Mouse (Mus musculus) heart, embryonic 16.5 days (tissue): ENCODE data around the gene Pls1. TPM values are rescaled to one million over a fixed set of nuclear protein-coding genes. Genes with fewer than 3 reads are reported as not detected.

Experiments used
- ATAC-seq: fragments of 200-750 bp; cut with Nextera tagmentation; replicated peaks from 2 replicates; pipeline ENCODE4 v1.8.0; 2017; ENCODE audit warnings: moderate number of reproducible peaks; ENCODE audit not compliant: insufficient read depth, low FRiP score; ENCODE audit errors: extremely low read depth
- H3K27ac ChIP-seq: fragments of 300-500 bp; sonication (generic); 2 replicates; pipeline ENCODE4 v1.5.1; 2014; ENCODE audit warnings: mild to moderate bottlenecking, low read length, control low read depth, moderate library complexity
- H3K27me3 ChIP-seq: fragments of 300-500 bp; sonication (generic); 2 replicates; pipeline ENCODE4 v1.6.1; 2014; ENCODE audit warnings: low read length, mixed read lengths; ENCODE audit not compliant: control insufficient read depth, insufficient read depth
- H3K36me3 ChIP-seq: fragments of 300-500 bp; sonication (generic); 2 replicates; pipeline ENCODE4 v1.6.1; 2014; ENCODE audit not compliant: control insufficient read depth, insufficient read depth
- H3K4me1 ChIP-seq: fragments of 300-500 bp; sonication (generic); 2 replicates; pipeline ENCODE4 v1.6.1; 2014; ENCODE audit warnings: low read length, mixed read lengths; ENCODE audit not compliant: control insufficient read depth, insufficient read depth
- H3K4me2 ChIP-seq: fragments of 300-500 bp; sonication (generic); 2 replicates; pipeline ENCODE4 v1.6.1; 2014; ENCODE audit warnings: low read depth, mild to moderate bottlenecking, control low read depth, low read length
- H3K4me3 ChIP-seq: fragments of 300-500 bp; sonication (generic); 2 replicates; pipeline ENCODE4 v1.5.1; 2014; ENCODE audit warnings: mild to moderate bottlenecking, control low read depth, low read length
- H3K9ac ChIP-seq: fragments of 300-500 bp; sonication (generic); 2 replicates; pipeline ENCODE4 v1.6.1; 2014; ENCODE audit warnings: low read length, control low read depth
- H3K9me3 ChIP-seq: fragments of 300-500 bp; sonication (generic); replicated peaks from 2 replicates; pipeline ENCODE4 v1.6.1; 2016; ENCODE audit warnings: low read length; ENCODE audit not compliant: control insufficient read depth
- WGBS: fragments of 180-500 bp; shearing (Covaris S2); extraction: QIAGEN DNeasy Blood & Tissue Kit; methylation state at CpG from one replicate; pipeline ENCODE4 v1.1.7; 2014; 5-methylcytosine and 5-hydroxymethylcytosine counted together
- polyA plus RNA-seq: library from polyadenylated mRNA; unstranded; fragments of >200 nt; fragmentation: Nextera tagmentation; extraction: Ambion mirVana; gene quantifications from 2 replicates; pipeline ENCODE4 v1.2.1, GENCODE M21; 2015

Gene Pls1
- polyA plus RNA-seq, 1 experiment from 2014 or later: 4.0 TPM

- peak overlapping the region; percentile 99; the same call in 1 of the 2 replicates for H3K4me2 ChIP-seq
- H3K27ac ChIP-seq: no peak overlapping the region
- peaks cover 7% of the 10 kb centered on the region for H3K4me1 ChIP-seq
- ATAC-seq: no peak
- no peak overlapping the region for H3K4me3 ChIP-seq
- H3K27me3 ChIP-seq: peaks cover 21% of the 10 kb centered on the region
- H3K9ac ChIP-seq: no peak overlapping the region
- 65% methylated on average over 4 of the region's 4 CpGs for WGBS
- no peaks in the 10 kb centered on the region for H3K36me3 ChIP-seq
- no peaks in the 10 kb centered on the region for H3K9me3 ChIP-seq
Observed at GRCm38 (mm10) chr9:95845711-95846110, 600 bp upstream of the Pls1 start.

GRCm38 (mm10) chr9:95839424-95839823 lies 5.7 kb downstream of the Pls1 start:
- Histone ChIP-seq H3K27me3 (peaks cover 13% of the 10 kb centered on the region), H3K36me3 (no peaks in the 10 kb centered on the region), H3K9ac (no peak overlapping the region), H3K4me3 (no peak overlapping the region), H3K4me2 (no peak overlapping the region), H3K27ac (no peak overlapping the region), H3K4me1 (no peaks in the 10 kb centered on the region), H3K9me3 (no peaks in the 10 kb centered on the region)
- 80% methylated on average over 3 of the region's 3 CpGs for WGBS
- no peak for ATAC-seq

DNA sequence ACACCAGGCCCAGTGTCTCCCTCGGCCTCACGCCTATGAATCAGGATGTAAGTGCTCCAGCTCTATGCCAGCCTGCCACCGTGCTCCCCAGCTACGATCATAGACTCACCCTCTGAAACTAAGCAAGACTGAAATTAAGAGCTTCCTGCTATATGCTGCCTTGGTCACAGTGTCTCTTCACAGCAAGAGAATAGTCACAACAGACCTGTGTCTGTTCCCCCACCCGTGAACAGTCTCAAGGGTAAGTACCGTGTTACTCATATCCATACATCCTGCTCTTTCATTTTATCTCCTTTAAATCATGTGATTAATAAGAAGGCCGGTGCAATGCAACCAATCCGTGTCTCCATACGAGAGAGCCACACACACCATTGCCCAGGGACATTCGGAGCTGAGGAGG lies 9.4 kb downstream of the Pls1 start:
- no peaks in the 10 kb centered on the region for H3K9me3 ChIP-seq
- no peak overlapping the region for H3K4me2 ChIP-seq
- 89% methylated on average over 10 of the region's 10 CpGs for WGBS
- no peaks in the 10 kb centered on the region for H3K4me1 ChIP-seq
- no peaks in the 10 kb centered on the region for H3K36me3 ChIP-seq
- no peaks in the 10 kb centered on the region for H3K27me3 ChIP-seq
- H3K27ac ChIP-seq: no peak overlapping the region
- H3K9ac ChIP-seq: no peak overlapping the region
- ATAC-seq: no peak
- H3K4me3 ChIP-seq: no peak overlapping the region

- Histone ChIP-seq H3K36me3 (no peaks in the 10 kb centered on the region), H3K27ac (no peak overlapping the region), H3K4me2 (no peak overlapping the region), H3K4me1 (no peaks in the 10 kb centered on the region), H3K27me3 (no peaks in the 10 kb centered on the region), H3K9ac (no peak overlapping the region), H3K4me3 (no peak overlapping the region), H3K9me3 (no peaks in the 10 kb centered on the region)
- no peak for ATAC-seq
- WGBS: 47% methylated on average over 3 of the region's 3 CpGs
Observed at GRCm38 (mm10) chr9:95834799-95835198, 10.3 kb downstream of the Pls1 start.

DNA sequence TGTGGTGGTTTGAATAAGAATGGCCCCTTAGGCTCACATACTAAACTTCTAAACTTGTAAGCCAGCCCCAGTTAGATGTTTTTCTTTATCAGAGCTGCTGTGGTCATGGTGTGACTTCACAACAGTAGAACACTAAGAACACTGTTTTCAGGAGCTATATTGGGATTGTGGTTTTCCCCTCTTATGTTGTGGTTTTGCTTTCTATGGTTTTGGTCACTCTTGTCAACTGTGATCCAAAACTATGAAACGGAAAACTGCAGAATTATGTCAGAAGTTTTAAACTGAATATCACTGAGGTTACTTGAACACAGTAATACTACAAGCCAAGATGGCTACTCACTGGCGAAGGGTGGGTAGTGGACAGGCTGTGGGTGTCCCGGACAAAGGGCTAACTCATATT lies 12.4 kb downstream of the Pls1 start:
- Histone ChIP-seq H3K9ac (no peak overlapping the region), H3K36me3 (no peaks in the 10 kb centered on the region), H3K27me3 (no peaks in the 10 kb centered on the region), H3K27ac (no peak overlapping the region), H3K4me3 (no peak overlapping the region), H3K4me2 (no peak overlapping the region), H3K4me1 (no peaks in the 10 kb centered on the region), H3K9me3 (no peaks in the 10 kb centered on the region)
- no peak for ATAC-seq
- WGBS: 76% methylated on average over 3 of the region's 3 CpGs

- WGBS: 94% methylated on average over 5 of the region's 5 CpGs
- H3K4me1 ChIP-seq: no peaks in the 10 kb centered on the region; the same call in 1 of the 2 replicates
- H3K4me2 ChIP-seq: no peak overlapping the region
- no peak overlapping the region for H3K9ac ChIP-seq
- no peak overlapping the region for H3K4me3 ChIP-seq
- no peaks in the 10 kb centered on the region for H3K36me3 ChIP-seq
- no peaks in the 10 kb centered on the region for H3K9me3 ChIP-seq
- ATAC-seq: no peak
- no peaks in the 10 kb centered on the region for H3K27me3 ChIP-seq
- H3K27ac ChIP-seq: no peak overlapping the region
Observed at GRCm38 (mm10) chr9:95827565-95827964, 17.5 kb downstream of the Pls1 start.

GRCm38 (mm10) chr9:95822531-95822930 lies 22.6 kb downstream of the Pls1 start:
- WGBS: 70% methylated on average over 7 of the region's 7 CpGs
- no peak overlapping the region for H3K27ac ChIP-seq
- H3K27me3 ChIP-seq: no peaks in the 10 kb centered on the region
- no peaks in the 10 kb centered on the region; the same call in 1 of the 2 replicates for H3K4me1 ChIP-seq
- ATAC-seq: no peak
- H3K9ac ChIP-seq: no peak overlapping the region
- no peak overlapping the region for H3K4me2 ChIP-seq
- H3K36me3 ChIP-seq: no peaks in the 10 kb centered on the region
- no peak overlapping the region for H3K4me3 ChIP-seq
- no peaks in the 10 kb centered on the region for H3K9me3 ChIP-seq

DNA sequence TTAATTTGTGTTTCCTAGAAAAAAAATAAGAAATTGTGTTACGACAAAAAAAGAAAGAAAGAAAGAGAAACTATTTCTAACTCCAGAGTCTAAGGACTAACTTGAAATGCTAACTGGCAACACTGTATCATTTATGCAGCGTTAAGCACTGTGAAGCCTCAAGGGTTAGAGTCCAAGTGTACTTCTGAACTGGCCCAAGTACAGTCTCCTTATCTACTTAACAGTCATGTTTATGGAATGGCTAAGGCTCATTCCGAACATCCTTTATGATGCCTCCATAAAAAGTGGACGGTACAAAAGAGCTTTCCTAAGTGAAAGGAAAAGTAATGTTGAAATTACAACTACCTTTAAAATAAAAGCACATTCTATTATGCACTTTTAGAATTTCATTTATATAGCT lies 29.4 kb downstream of the Pls1 start:
- H3K36me3 ChIP-seq: no peaks in the 10 kb centered on the region
- no peaks in the 10 kb centered on the region for H3K27me3 ChIP-seq
- 61% methylated on average over 4 of the region's 4 CpGs for WGBS
- no peak overlapping the region for H3K4me3 ChIP-seq
- no peak overlapping the region for H3K27ac ChIP-seq
- no peak overlapping the region for H3K4me2 ChIP-seq
- H3K9ac ChIP-seq: no peak overlapping the region
- H3K9me3 ChIP-seq: no peaks in the 10 kb centered on the region
- no peak for ATAC-seq
- no peaks in the 10 kb centered on the region for H3K4me1 ChIP-seq

DNA sequence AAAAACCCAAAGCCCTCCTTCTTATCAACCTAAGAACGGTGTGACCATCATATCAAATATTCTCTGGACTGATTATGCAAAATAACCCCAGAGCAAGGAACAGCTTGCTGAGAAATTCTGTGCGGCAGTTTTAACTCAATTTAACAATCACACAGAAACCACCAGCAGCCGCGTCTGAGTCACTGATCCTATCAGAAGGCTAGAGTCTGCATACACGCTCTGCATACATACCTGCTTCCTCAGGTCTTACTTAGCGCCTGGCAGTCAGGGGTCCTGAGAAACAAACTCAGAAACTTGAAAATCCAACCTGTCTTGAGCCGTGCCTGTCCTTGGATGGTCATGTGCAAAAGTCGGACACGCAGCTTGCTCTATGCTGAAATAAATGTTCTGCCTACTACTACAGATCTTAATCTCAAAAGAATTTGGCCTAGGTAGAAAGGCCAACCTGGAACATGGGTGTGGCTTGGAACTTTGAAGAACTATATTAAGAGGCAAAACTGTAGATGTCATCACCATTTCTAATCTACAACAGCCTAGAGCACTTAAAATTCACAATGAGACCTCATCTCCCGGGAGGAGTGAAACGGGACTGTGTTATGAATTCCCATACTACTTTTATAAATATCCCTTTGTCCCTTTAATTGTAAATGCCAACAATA lies 30.0 kb downstream of the Pls1 start:
- 73% methylated on average over 11 of the region's 11 CpGs for WGBS
- no peak overlapping the region for H3K4me3 ChIP-seq
- H3K4me1 ChIP-seq: no peaks in the 10 kb centered on the region
- no peak for ATAC-seq
- no peak overlapping the region for H3K4me2 ChIP-seq
- no peaks in the 10 kb centered on the region for H3K9me3 ChIP-seq
- no peak overlapping the region for H3K27ac ChIP-seq
- H3K36me3 ChIP-seq: no peaks in the 10 kb centered on the region
- H3K27me3 ChIP-seq: no peaks in the 10 kb centered on the region
- H3K9ac ChIP-seq: no peak overlapping the region
